Mouse (Mus musculus): ENCODE data around the gene Lrrc55. TPM values are rescaled to one million over a fixed set of nuclear protein-coding genes. Genes with fewer than 3 reads are reported as not detected.

Gene Lrrc55
- total RNA-seq, 2 experiments from 2014 or later, result 33.8 to 37.0 TPM

DNA sequence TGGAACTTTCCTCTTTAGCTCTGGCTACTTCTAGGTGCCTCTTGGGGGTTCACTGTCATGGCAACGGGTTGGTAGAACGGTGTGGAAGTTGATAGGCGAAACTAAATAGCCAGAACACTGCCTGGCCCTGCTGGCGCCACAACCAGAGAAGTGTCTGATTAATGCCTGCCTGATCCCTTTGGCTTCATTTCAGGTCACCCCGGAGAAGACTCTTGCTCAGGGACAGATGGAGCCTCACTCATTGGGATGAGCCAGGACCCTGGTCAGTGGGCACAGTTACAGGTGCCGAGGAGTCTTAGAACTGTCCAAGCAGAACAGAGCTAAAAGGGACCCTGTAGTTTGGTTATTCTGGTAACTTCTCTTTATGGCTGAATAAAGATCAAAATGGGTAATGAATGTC lies 23.5 kb downstream of the Lrrc55 start:
- intact Hi-C loops (cut with DNase I), result no loop called here
- DNase-seq (ENCODE audit: low spot score in 2 of 2), result no peak

DNA sequence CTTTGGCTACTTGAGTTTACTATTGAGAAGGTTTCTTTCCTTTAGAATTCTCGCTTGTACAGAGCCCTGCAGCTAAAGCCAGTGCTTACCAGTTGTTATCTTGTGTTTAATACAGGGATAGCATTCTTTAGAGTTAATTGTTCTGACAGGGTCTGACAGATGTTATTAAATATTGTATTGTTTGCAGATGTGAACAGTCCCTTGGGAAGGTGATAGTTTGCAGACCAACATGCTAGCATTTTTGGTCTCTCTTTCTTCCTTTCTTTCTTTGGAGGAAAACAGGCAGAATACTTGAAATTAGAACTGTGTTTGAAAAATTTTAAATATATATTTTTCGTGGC lies 24.3 kb downstream of the Lrrc55 start:
- intact Hi-C loops (cut with DNase I), result no loop called here
- no peak for DNase-seq (ENCODE audit: low spot score in 2 of 2)

GRCm38 (mm10) chr2:85172071-85172762 lies 24.8 kb downstream of the Lrrc55 start:
- DNase-seq (ENCODE audit: low spot score in 2 of 2), result no peak
- intact Hi-C loops (cut with DNase I), result no loop called here

- intact Hi-C loops (cut with DNase I), result no loop called here
- no peak for DNase-seq (ENCODE audit: low spot score in 2 of 2)
Measured at GRCm38 (mm10) chr2:85168327-85168726, 28.7 kb downstream of the Lrrc55 start.

DNA sequence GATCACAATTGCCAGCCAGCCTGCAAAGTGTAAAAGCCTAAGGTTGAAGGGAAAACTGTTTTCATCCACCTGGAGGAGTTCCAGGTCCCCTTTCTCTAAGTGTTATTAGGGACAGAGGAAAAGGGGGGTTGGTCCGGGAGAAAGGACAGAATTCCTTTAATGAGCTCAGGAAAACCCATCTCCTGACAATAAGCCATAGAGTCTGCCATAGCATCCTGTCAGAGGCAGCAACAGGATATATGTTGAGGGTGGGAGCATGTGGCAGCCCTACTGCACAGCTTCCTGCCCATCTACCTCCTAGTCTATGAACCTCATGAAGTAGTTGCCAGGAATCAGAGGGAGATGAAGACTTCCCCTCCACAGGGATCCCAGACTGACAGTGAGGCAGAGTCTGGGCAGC lies 29.4 kb downstream of the Lrrc55 start:
- no peak for DNase-seq (ENCODE audit: low spot score in 2 of 2)
- intact Hi-C loops (cut with DNase I), result no loop called here

DNA sequence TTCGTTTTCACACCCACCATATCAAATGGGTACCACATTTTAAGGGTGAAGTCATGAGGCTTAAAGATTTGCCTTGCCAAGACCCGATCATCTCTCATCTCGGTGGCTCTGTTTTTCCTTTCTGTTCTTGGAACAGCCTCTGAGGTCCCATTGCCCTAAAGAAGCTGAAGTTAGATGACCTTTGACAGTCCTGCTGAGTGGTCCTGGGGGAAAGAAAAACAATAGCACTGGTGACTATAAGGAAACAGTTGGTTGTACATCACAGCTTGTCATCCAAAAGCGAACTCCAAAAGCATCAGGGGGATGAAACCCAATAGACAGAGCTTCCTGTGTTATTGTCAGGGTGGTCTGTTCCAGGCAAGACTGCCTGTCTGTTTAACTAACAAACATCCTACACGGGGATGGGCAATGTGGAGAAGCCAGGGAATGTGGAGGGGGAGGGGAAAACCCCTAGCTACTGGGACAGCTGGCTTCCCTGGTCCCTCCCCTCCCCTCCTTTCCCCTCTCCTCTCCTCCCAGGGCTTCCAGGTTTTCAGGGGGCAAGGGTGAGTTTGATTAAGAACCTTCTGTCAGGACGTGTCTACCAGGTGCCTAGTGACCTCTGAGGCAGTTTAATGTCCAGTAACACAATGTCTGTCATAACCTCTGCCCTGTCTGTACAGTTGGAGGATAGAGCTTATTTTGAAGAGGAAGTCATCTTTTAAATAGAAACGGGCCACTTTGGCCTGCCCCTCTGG lies 33.5 kb downstream of the Lrrc55 start:
- DNase-seq (ENCODE audit: low spot score in 2 of 2), result no peak
- intact Hi-C loops (cut with DNase I), result no loop called here

DNA sequence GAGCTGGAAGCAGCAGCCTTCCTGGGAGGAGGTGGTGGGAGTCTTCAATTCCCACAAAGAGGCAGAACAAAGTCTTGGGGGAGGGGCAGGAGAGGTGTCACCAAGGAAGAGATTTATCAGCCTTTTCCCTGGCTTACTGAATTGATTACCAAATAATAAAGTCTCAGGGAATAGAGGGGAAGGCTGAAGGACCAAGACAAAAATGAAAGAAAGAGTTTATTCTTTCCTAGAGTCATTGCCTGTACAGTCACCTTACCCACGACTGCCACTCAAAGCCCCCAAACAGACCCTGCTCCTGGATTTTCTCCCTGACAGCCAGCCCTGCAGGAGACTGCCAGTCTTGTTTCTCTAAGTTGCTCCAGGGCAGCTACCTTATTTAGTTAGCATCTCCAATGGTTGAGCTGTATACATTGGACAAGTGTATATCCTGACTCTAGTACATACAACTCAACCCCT lies 35.3 kb downstream of the Lrrc55 start:
- no peak for DNase-seq (ENCODE audit: low spot score in 2 of 2)
- intact Hi-C loops (cut with DNase I), result no loop called here

GRCm38 (mm10) chr2:85160901-85161637 lies 35.9 kb downstream of the Lrrc55 start:
- intact Hi-C loops (cut with DNase I), result no loop called here
- no peak for DNase-seq (ENCODE audit: low spot score in 2 of 2)

- no peak for DNase-seq (ENCODE audit: low spot score in 2 of 2)
- intact Hi-C loops (cut with DNase I), result no loop called here
Measured at GRCm38 (mm10) chr2:85157382-85157781, 39.6 kb downstream of the Lrrc55 start.

DNA sequence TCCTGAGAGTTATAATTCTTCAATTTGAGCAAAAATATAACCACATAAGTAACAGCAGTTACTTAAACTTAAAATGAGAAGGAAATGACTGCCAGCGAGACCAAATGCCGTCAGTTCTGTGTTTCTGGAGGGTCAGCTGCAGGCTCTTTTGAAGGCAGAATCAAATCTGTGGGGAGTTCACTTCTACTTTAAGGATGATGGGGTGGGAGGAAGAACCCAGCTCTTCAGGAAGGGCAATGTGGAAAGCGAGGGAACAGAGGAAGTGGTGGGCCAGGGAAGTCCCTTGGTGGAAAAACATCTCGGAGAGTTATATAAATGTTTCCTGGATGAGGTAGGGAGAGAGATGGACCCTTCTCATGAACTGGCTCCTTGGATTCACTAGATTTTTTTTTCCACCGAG lies 40.9 kb downstream of the Lrrc55 start:
- DNase-seq (ENCODE audit: low spot score in 2 of 2), result no peak
- intact Hi-C loops (cut with DNase I), result no loop called here

DNA sequence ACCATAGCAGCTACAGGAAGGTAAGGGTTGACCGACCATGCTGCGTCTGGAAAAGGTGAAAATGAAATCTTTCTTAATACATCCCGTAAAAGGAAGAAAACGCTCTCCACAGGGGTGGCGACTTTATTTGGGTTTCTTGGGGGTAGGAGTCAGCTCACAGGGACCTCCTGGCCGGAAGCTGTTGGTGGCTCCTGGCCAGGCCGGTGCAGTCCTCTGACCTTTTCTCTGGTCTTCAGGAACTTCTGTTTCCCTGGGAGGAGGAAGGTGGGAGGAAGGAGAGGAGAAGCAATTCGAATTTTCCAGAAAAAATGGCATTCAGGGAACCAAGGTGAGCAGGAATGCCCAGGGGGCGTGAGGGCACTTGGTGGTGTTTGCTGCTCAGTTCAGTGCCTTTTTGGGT lies 41.7 kb downstream of the Lrrc55 start:
- intact Hi-C loops (cut with DNase I), result no loop called here
- no peak for DNase-seq (ENCODE audit: low spot score in 2 of 2)

GRCm38 (mm10) chr2:85151233-85151632 lies 45.8 kb downstream of the Lrrc55 start:
- DNase-seq (ENCODE audit: low spot score in 2 of 2), result no peak
- intact Hi-C loops (cut with DNase I), result loop anchor here (5.0 kb wide), 1 partner anchor 46 kb away; the partner anchor contains the start of gene Lrrc55

DNA sequence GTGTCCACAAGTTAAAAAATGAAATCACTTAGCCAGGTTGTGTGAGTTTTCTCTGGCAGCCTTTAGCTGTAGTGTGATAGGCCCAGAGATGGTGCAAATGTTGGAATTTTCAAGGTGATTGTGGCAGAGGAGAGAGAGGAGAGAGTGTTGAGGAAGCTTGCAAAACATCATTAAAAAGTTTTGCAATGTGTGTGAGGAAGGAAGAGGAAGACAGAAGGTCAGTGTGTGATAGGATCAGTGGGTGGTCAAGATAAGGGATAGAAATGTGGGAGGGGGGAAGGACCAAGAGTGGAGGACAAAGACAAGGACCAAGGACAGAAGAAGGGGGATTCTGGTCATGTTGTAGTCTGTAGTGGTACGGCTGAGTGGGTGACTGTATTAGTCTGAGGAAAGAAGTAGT lies 46.6 kb downstream of the Lrrc55 start:
- DNase-seq (ENCODE audit: low spot score in 2 of 2), result no peak
- intact Hi-C loops (cut with DNase I), result loop anchor here (5.0 kb wide), 1 partner anchor 47 kb away; the partner anchor contains the start of gene Lrrc55

DNA sequence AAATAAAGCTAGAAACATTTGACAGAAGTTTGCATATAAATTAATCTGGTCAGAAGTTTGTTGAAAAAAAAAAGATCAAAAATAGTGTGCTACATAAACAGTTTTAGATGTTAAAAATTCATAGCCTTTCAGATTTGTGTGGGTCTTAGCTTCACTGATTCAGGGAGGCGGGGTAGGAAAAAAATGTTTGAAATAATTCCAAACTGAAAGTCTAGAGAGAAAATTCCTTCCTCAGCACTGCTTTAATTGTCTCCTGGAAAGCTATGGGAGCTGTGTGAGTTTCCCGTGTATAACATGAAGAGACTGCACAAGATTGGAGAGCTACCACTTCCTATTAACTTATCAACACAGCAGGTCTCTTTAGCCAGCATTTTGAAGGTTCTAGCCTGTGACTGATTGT lies 49.5 kb downstream of the Lrrc55 start:
- no peak for DNase-seq (ENCODE audit: low spot score in 2 of 2)
- intact Hi-C loops (cut with DNase I), result no loop called here

GRCm38 (mm10) chr2:85145346-85145745 lies 51.7 kb downstream of the Lrrc55 start:
- no peak for DNase-seq (ENCODE audit: low spot score in 2 of 2)
- intact Hi-C loops (cut with DNase I), result no loop called here

GRCm38 (mm10) chr2:85144908-85145307 lies 52.1 kb downstream of the Lrrc55 start:
- intact Hi-C loops (cut with DNase I), result no loop called here
- no peak for DNase-seq (ENCODE audit: low spot score in 2 of 2)

DNA sequence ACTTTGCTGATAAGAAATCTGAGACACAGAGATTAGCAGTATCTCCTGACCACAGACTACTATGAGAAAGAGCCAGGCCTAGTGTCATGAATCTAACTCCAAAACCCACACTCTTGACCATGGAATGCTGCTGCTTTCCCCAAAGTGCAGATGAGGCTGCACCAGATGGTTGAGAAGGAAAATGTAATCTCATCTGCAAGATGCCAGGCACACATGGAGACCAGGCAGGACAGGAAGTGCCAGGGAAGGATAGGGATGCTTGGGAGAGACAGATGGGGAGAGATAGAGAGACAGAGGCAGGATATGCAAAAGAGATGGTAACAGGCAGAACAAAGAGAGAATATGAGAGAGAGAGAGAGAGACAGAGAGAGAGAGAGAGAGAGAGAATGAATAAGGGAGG lies 56.2 kb downstream of the Lrrc55 start:
- intact Hi-C loops (cut with DNase I), result no loop called here
- no peak for DNase-seq (ENCODE audit: low spot score in 2 of 2)

GRCm38 (mm10) chr2:85139846-85140245 lies 57.2 kb downstream of the Lrrc55 start:
- no peak for DNase-seq (ENCODE audit: low spot score in 2 of 2)
- intact Hi-C loops (cut with DNase I), result no loop called here

- intact Hi-C loops (cut with DNase I), result no loop called here
- DNase-seq (ENCODE audit: low spot score in 2 of 2), result no peak
Measured at GRCm38 (mm10) chr2:85139393-85139792, 57.6 kb downstream of the Lrrc55 start.

GRCm38 (mm10) chr2:85138143-85138542 lies 58.9 kb downstream of the Lrrc55 start:
- intact Hi-C loops (cut with DNase I), result no loop called here

More at GRCm38 (mm10) chr2:85138143-85138542, 58.9 kb downstream of the Lrrc55 start:
- DNase-seq (ENCODE audit: low spot score in 2 of 2), result no peak

Data from left cerebral cortex, postnatal 36 days (tissue).